28 mouse cellular contexts compared by ENCODE assay signal in the genomic region with DNA sequence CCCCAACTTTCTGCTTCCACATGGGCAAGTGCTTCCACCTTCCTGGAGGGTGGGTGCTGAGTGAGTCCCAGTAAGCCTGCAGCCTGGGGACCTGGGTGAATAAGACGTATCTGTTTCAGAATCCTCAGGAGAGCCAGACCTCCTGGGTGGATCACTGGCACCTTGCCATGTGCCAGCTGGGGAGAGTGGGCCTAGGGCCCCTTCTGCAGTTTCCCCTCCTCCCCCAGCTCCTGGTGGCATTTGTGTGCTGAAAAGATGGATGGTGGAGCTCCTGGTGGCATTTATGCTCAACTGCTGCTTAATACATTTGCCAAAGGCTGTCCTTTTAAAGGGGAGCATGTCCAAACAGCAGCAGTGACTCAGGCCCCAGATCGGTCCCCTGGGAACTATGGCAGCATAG.
A peak's percentile ranks its signal among the peaks of the same experiment; 100 is the strongest.
DNase-seq lines count a peak whose midpoint lies in the region; ATAC-seq and TF ChIP-seq lines count a peak whose summit lies in the region.
"Had no signal": no experiment of that assay in that cellular context is flagged by ENCODE, and none has a peak within 500 bp of the region (broad histone marks: within the 10 kb centered on the region; RNA-seq: fewer than 3 reads in every experiment).

No protein-coding gene starts in this region.

- no peaks in the 10 kb centered on the region for H3K4me1 ChIP-seq in forebrain, embryonic 14.5 days (ENCODE audit: control insufficient read depth, insufficient read depth, low read length)
- no peaks in the 10 kb centered on the region for H3K4me1 ChIP-seq in forebrain, embryonic 10.5 days
- H3K4me1 ChIP-seq in testis, adult 2 months (ENCODE audit: control insufficient read depth, insufficient read depth, low read length) = no peaks in the 10 kb centered on the region
- no peaks in the 10 kb centered on the region for H3K4me1 ChIP-seq in hindbrain, embryonic 10.5 days (replicated peaks)
- H3K4me1 ChIP-seq: embryonic facial prominence, embryonic 10.5 days; embryonic facial prominence, embryonic 15.5 days; limb, embryonic 15.5 days had no signal

- H3K4me3 ChIP-seq in forebrain, embryonic 14.5 days (ENCODE audit: low read depth, low read length) = no peak overlapping the region
- no peak overlapping the region for H3K4me3 ChIP-seq in forebrain, embryonic 10.5 days
- H3K4me3 ChIP-seq in testis, adult 2 months (ENCODE audit: control insufficient read depth, low read depth, low read length) = peak overlapping the region; percentile 54
- no peak overlapping the region for H3K4me3 ChIP-seq in hindbrain, embryonic 10.5 days
- H3K4me3 ChIP-seq: embryonic facial prominence, embryonic 10.5 days; embryonic facial prominence, embryonic 15.5 days; forebrain, embryonic 15.5 days; hindbrain, embryonic 13.5 days; limb, embryonic 10.5 days; limb, embryonic 15.5 days had no signal

- peak; percentile 9 for DNase-seq in forebrain, embryonic 14.5 days (ENCODE audit: low spot score)
- DNase-seq in forebrain, embryonic 10.5 days (ENCODE audit: extremely low spot score, low spot score) = no peak
- no peak for DNase-seq in testis, postnatal 14 days (ENCODE audit: low spot score)
- DNase-seq in layer of hippocampus, adult 9-11 months = peak; percentile 41
- DNase-seq in retina, embryonic 14.5 days (ENCODE audit: low spot score) = no peak
- DNase-seq in hindbrain, embryonic 10.5 days (ENCODE audit: low spot score) = no peak
- DNase-seq: adrenal gland, postnatal 25 days; cerebellum, adult 2 months; cerebellum, postnatal 14 days; gastrocnemius, postnatal 25 days; heart, adult 11 months; heart, postnatal 36 days; kidney, postnatal 14 days; lung, adult 2 months; lung, postnatal 10 days; midbrain, embryonic 14.5 days had no signal

- no peak for ATAC-seq in forebrain, embryonic 14.5 days
- no peak for ATAC-seq in erythroid progenitor cell, adult 5-6 weeks (replicated peaks; ENCODE audit: low FRiP score, poor library complexity, severe bottlenecking)
- ATAC-seq: forebrain, embryonic 15.5 days; intestine, postnatal 0 days; Patski had no signal

- H3K4me2 ChIP-seq in forebrain, embryonic 14.5 days (ENCODE audit: low read length) = no peak overlapping the region
- H3K4me2 ChIP-seq: embryonic facial prominence, embryonic 15.5 days; forebrain, embryonic 15.5 days; heart, embryonic 11.5 days; hindbrain, embryonic 13.5 days; limb, embryonic 15.5 days had no signal

- no peak for TF ChIP-seq CTCF in testis, adult 2 months (IDR thresholded peaks at IDR 0.05; ENCODE audit: control insufficient read depth, insufficient read depth, insufficient replicate concordance, low read depth, low read length)

- no peak overlapping the region for H3K9ac ChIP-seq in forebrain, embryonic 14.5 days (ENCODE audit: low read length)
- H3K9ac ChIP-seq: embryonic facial prominence, embryonic 15.5 days; forebrain, embryonic 15.5 days; hindbrain, embryonic 13.5 days; limb, embryonic 15.5 days; liver, embryonic 14.5 days had no signal

- H3K27me3 ChIP-seq in forebrain, embryonic 14.5 days (replicated peaks; ENCODE audit: control insufficient read depth, insufficient read depth, low read length) = no peaks in the 10 kb centered on the region
- H3K27me3 ChIP-seq in forebrain, embryonic 10.5 days (ENCODE audit: poor library complexity, severe bottlenecking) = no peaks in the 10 kb centered on the region
- no peaks in the 10 kb centered on the region for H3K27me3 ChIP-seq in testis, adult 2 months (ENCODE audit: control insufficient read depth, insufficient read depth, low read length)
- H3K27me3 ChIP-seq in hindbrain, embryonic 10.5 days (ENCODE audit: insufficient read depth, poor library complexity, severe bottlenecking) = no peaks in the 10 kb centered on the region
- H3K27me3 ChIP-seq: embryonic facial prominence, embryonic 15.5 days; forebrain, embryonic 15.5 days; hindbrain, embryonic 13.5 days; limb, embryonic 15.5 days; Patski had no signal

- TF ChIP-seq POLR2A in testis, adult 2 months (IDR thresholded peaks at IDR 0.05; ENCODE audit: control insufficient read depth, low read depth, low read length) = no peak

- H3K27ac ChIP-seq in forebrain, embryonic 14.5 days (ENCODE audit: low read depth, low read length) = no peak overlapping the region
- H3K27ac ChIP-seq in forebrain, embryonic 10.5 days = no peak overlapping the region
- H3K27ac ChIP-seq in testis, adult 2 months (ENCODE audit: control insufficient read depth, insufficient read depth, low read depth, low read length) = no peak overlapping the region
- no peak overlapping the region for H3K27ac ChIP-seq in hindbrain, embryonic 10.5 days
- H3K27ac ChIP-seq: embryonic facial prominence, embryonic 10.5 days; embryonic facial prominence, embryonic 15.5 days; forebrain, embryonic 15.5 days; hindbrain, embryonic 13.5 days; limb, embryonic 10.5 days; limb, embryonic 15.5 days; liver, embryonic 14.5 days had no signal

- H3K36me3 ChIP-seq in forebrain, embryonic 14.5 days (ENCODE audit: control insufficient read depth, insufficient read depth, low read length) = no peaks in the 10 kb centered on the region
- no peaks in the 10 kb centered on the region for H3K36me3 ChIP-seq in forebrain, embryonic 10.5 days (replicated peaks)
- H3K36me3 ChIP-seq in testis, adult 2 months (ENCODE audit: control insufficient read depth, insufficient read depth, low read length) = no peaks in the 10 kb centered on the region
- H3K36me3 ChIP-seq in hindbrain, embryonic 10.5 days = no peaks in the 10 kb centered on the region
- H3K36me3 ChIP-seq: embryonic facial prominence, embryonic 10.5 days; embryonic facial prominence, embryonic 15.5 days; forebrain, embryonic 15.5 days; limb, embryonic 10.5 days; limb, embryonic 15.5 days had no signal

- WGBS in forebrain, embryonic 14.5 days = 74% methylated on average over 2 of the region's 2 CpGs
- 94% methylated on average over 2 of the region's 2 CpGs for WGBS in forebrain, embryonic 10.5 days
- WGBS in hindbrain, embryonic 10.5 days = 88% methylated on average over 2 of the region's 2 CpGs

- H3K9me3 ChIP-seq in forebrain, embryonic 14.5 days (replicated peaks; ENCODE audit: control insufficient read depth, low read length) = no peaks in the 10 kb centered on the region
- peaks cover 5% of the 10 kb centered on the region; the same call in 1 of the 2 replicates for H3K9me3 ChIP-seq in forebrain, embryonic 10.5 days
- H3K9me3 ChIP-seq in hindbrain, embryonic 10.5 days = peaks cover 5% of the 10 kb centered on the region; the same call in 1 of the 2 replicates
- H3K9me3 ChIP-seq: embryonic facial prominence, embryonic 15.5 days; forebrain, embryonic 15.5 days; limb, embryonic 10.5 days; limb, embryonic 15.5 days had no signal

Comparison
In these comparisons a context has a peak if more than half of its experiments do, and no peak if none do; other contexts are left out.
1. DNase-seq: peak in forebrain, embryonic 14.5 days (single experiment) and layer of hippocampus, adult 9-11 months (single experiment); none in forebrain, embryonic 10.5 days (single experiment), testis, postnatal 14 days (single experiment), retina, embryonic 14.5 days (single experiment) and hindbrain, embryonic 10.5 days (single experiment).